ENCODE assay signal across 7 mouse cellular contexts in the genomic region with DNA sequence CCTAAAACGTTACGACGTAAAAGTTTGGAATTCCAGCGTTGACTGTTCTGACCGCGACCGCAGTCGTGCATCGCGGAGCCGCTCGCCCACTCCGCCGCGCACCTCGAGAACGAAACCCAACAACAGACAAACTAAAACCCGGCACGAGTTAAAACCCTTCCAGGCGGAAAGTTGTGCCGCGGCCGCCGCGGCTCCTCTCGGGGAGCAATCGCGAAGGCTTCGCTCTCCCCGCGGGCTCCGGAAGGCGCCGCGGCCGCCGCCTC.
DNase-seq lines count a peak whose midpoint lies in the region; ATAC-seq and TF ChIP-seq lines count a peak whose summit lies in the region.

No protein-coding gene starts in this region.

- H3K9me3 ChIP-seq in limb, embryonic 12.5 days, result peaks cover 3% of the 10 kb centered on the region; the same call in 1 of the 2 replicates
- no peaks in the 10 kb centered on the region for H3K9me3 ChIP-seq in midbrain, embryonic 11.5 days (ENCODE audit: control insufficient read depth, low read length)

- TF ChIP-seq CTCF in brain, embryonic 14.5 days (IDR thresholded peaks at IDR 0.05; ENCODE audit: borderline replicate concordance, extremely low read depth, insufficient read depth, insufficient read length), result no peak

- peak overlapping the region; percentile 87 for H3K4me3 ChIP-seq in limb, embryonic 12.5 days (replicated peaks)
- H3K4me3 ChIP-seq in midbrain, embryonic 11.5 days (ENCODE audit: low read depth, low read length), result peak overlapping the region; percentile 89

- H3K36me3 ChIP-seq in limb, embryonic 12.5 days, result peaks cover 24% of the 10 kb centered on the region
- H3K36me3 ChIP-seq in midbrain, embryonic 11.5 days (ENCODE audit: control insufficient read depth, insufficient read depth, low read length), result 0 out of 2 replicates have a peak, but pooled peaks cover 3% of the 10 kb centered on the region

- ATAC-seq in limb, embryonic 12.5 days (ENCODE audit: insufficient number of reproducible peaks, insufficient read depth, low FRiP score, low TSS enrichment, low read depth), result 0 out of 2 replicates have a peak, but pooled peaks have one; percentile 1
- peak; percentile 0; the same call in 1 of the 2 replicates for ATAC-seq in midbrain, embryonic 11.5 days (ENCODE audit: low FRiP score)

- peak overlapping the region; percentile 64 for H3K4me2 ChIP-seq in limb, embryonic 12.5 days
- peak overlapping the region; percentile 68 for H3K4me2 ChIP-seq in midbrain, embryonic 11.5 days

- under 1% methylated on average over 37 of the region's 37 CpGs for WGBS in limb, embryonic 12.5 days
- under 1% methylated on average over 37 of the region's 37 CpGs for WGBS in midbrain, embryonic 11.5 days

- peaks cover 30% of the 10 kb centered on the region for H3K4me1 ChIP-seq in limb, embryonic 12.5 days (replicated peaks)
- H3K4me1 ChIP-seq in midbrain, embryonic 11.5 days (ENCODE audit: control insufficient read depth, insufficient read depth, low read length), result peaks cover 18% of the 10 kb centered on the region

- no peaks in the 10 kb centered on the region for H3K27me3 ChIP-seq in limb, embryonic 12.5 days
- H3K27me3 ChIP-seq in midbrain, embryonic 11.5 days (ENCODE audit: control insufficient read depth, insufficient read depth, low read length), result no peaks in the 10 kb centered on the region

- H3K9ac ChIP-seq in limb, embryonic 12.5 days (replicated peaks), result peak overlapping the region; percentile 100
- peak overlapping the region; percentile 100 for H3K9ac ChIP-seq in midbrain, embryonic 11.5 days (ENCODE audit: low read length)

- DNase-seq in thymus, postnatal 0 days (ENCODE audit: low spot score), result peak; percentile 69
- DNase-seq in thymus, postnatal 36 days, result no peak
- DNase-seq in brain, embryonic 14.5 days (ENCODE audit: low read depth), result peak; percentile 71
- peak; percentile 45 for DNase-seq in gastrocnemius, postnatal 10 days
- DNase-seq in midbrain, embryonic 11.5 days (ENCODE audit: low spot score, missing footprints), result peak; percentile 97
- no peak for DNase-seq in adrenal gland, adult 8-10 months

- TF ChIP-seq POLR2A in brain, embryonic 14.5 days (IDR thresholded peaks at IDR 0.05; ENCODE audit: borderline replicate concordance, extremely low read depth, insufficient read depth, insufficient read length, poor library complexity, severe bottlenecking), result no peak

- H3K27ac ChIP-seq in limb, embryonic 12.5 days, result peak overlapping the region; percentile 100
- H3K27ac ChIP-seq in midbrain, embryonic 11.5 days (ENCODE audit: low read depth, low read length), result peak overlapping the region; percentile 99

Comparison
In these comparisons a context has a peak if more than half of its experiments do, and no peak if none do; other contexts are left out.
1. DNase-seq: peak in thymus, postnatal 0 days (single experiment), brain, embryonic 14.5 days (single experiment), gastrocnemius, postnatal 10 days (single experiment) and midbrain, embryonic 11.5 days (single experiment); none in thymus, postnatal 36 days (0 of 2) and adrenal gland, adult 8-10 months (single experiment).